Mouse (Mus musculus) yolk sac, embryonic 10.5 days (tissue): Measurements from ENCODE around the gene Cdkl2.
A peak's percentile ranks its signal among the peaks of the same experiment; 100 is the strongest.

Source experiments
- DNase-seq: peaks from one replicate; pipeline ENCODE4 v3.0.0-alpha.2; 2017; ENCODE audit warnings: low spot score

Cdkl2 gene

GRCm38 (mm10) chr5:92043783-92044182 is at the start of gene Cdkl2:
TSS of gene Cdkl2 (minus strand) at chr5:92043883.
- no peak for DNase-seq

- DNase-seq = no peak
Measured at GRCm38 (mm10) chr5:92087469-92087868, 43.8 kb upstream of the Cdkl2 start.

GRCm38 (mm10) chr5:92085821-92086550 is 42.3 kb upstream of the Cdkl2 start:
- DNase-seq = no peak

GRCm38 (mm10) chr5:92085246-92085645 is 41.6 kb upstream of the Cdkl2 start:
- DNase-seq = no peak

GRCm38 (mm10) chr5:92083417-92084038 is 39.8 kb upstream of the Cdkl2 start, which contains the start of gene G3bp2:
TSS of gene G3bp2 (minus strand) at chr5:92083719.
- peak; percentile 99 for DNase-seq

GRCm38 (mm10) chr5:92082821-92083401 is 39.2 kb upstream of the Cdkl2 start:
- no peak for DNase-seq

GRCm38 (mm10) chr5:92081326-92081725 is 37.6 kb upstream of the Cdkl2 start:
- no peak for DNase-seq

- no peak for DNase-seq
Measured at GRCm38 (mm10) chr5:92080400-92080799, 36.7 kb upstream of the Cdkl2 start.

- DNase-seq = no peak
Measured at GRCm38 (mm10) chr5:92079304-92079703, 35.6 kb upstream of the Cdkl2 start.

GRCm38 (mm10) chr5:92078751-92079150 is 35.1 kb upstream of the Cdkl2 start:
- no peak for DNase-seq

- no peak for DNase-seq
Measured at GRCm38 (mm10) chr5:92076273-92076672, 32.6 kb upstream of the Cdkl2 start.

- no peak for DNase-seq
Measured at GRCm38 (mm10) chr5:92074061-92074460, 30.4 kb upstream of the Cdkl2 start.

GRCm38 (mm10) chr5:92063192-92063591 is 19.5 kb upstream of the Cdkl2 start:
- DNase-seq = no peak

GRCm38 (mm10) chr5:92052866-92053265 is 9.2 kb upstream of the Cdkl2 start:
- DNase-seq = no peak

- DNase-seq = no peak
Measured at GRCm38 (mm10) chr5:92050419-92050818, 6.7 kb upstream of the Cdkl2 start.

GRCm38 (mm10) chr5:92042377-92043348 is 1.0 kb downstream of the Cdkl2 start:
- DNase-seq = peak; percentile 97

GRCm38 (mm10) chr5:92019960-92020359 is 23.7 kb downstream of the Cdkl2 start:
- DNase-seq = no peak

- DNase-seq = no peak
Measured at GRCm38 (mm10) chr5:92011756-92012155, 31.9 kb downstream of the Cdkl2 start.

- DNase-seq = no peak
Measured at GRCm38 (mm10) chr5:92009827-92010226, 33.9 kb downstream of the Cdkl2 start.

- peak; percentile 3 for DNase-seq
Measured at GRCm38 (mm10) chr5:92003011-92003410, 40.7 kb downstream of the Cdkl2 start.

GRCm38 (mm10) chr5:92000770-92001169 is 42.9 kb downstream of the Cdkl2 start:
- DNase-seq = no peak

- DNase-seq = no peak
Measured at GRCm38 (mm10) chr5:91994546-91994945, 49.1 kb downstream of the Cdkl2 start.
